ENCODE assay signal across 8 mouse cellular contexts in the genomic region with DNA sequence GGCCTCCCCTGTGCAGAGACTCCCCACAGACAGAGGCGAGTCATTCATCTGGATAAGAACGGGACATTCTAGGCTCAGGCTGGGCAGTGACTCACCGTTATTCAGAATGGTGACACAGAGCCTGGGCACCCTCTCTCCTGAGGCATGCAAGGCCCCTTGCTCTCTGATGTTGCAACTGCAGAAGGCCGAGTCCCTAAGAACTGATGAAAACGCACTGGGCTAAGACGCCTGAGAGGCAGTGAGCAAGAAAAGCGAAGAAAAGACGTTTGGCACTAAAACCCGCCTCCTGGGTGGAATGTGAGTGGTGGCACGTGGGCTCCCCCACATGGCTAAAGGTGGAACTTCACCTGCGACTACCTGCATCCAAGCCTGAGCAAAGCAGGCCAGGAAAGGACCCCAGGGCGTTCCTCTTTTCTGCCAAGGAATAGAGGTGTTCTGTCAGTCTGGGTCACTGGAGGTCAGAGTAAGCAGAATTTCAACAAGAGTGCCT. TPM values are rescaled to one million over a fixed set of nuclear protein-coding genes. Genes with fewer than 3 reads are reported as not detected.
DNase-seq lines count a peak whose midpoint lies in the region; ATAC-seq and TF ChIP-seq lines count a peak whose summit lies in the region.

No protein-coding gene starts in this region.

- DNase-seq in c-Kit-positive CD71-positive TER-119-negative erythroid progenitor cells, embryonic 14.5 days (ENCODE audit: low read depth), result peak; percentile 64
- DNase-seq in heart, postnatal 10 days, result peak; percentile 86 to 92
- peak; percentile 91 for DNase-seq in kidney, postnatal 4 days
- DNase-seq in testis, postnatal 14 days (ENCODE audit: low spot score), result peak; percentile 62

- peak overlapping the region; percentile 54 for H3K4me2 ChIP-seq in forebrain, embryonic 12.5 days
- H3K4me2 ChIP-seq in liver, embryonic 16.5 days (ENCODE audit: low read depth, low read length), result peak overlapping the region; percentile 35
- H3K4me2 ChIP-seq in neural tube, embryonic 13.5 days, result peak overlapping the region; percentile 48

- H3K4me1 ChIP-seq in ES-Bruce4 (ENCODE audit: control insufficient read depth, insufficient read depth, low read length), result no peaks in the 10 kb centered on the region
- H3K4me1 ChIP-seq in forebrain, embryonic 12.5 days, result peaks cover 18% of the 10 kb centered on the region
- peaks cover 9% of the 10 kb centered on the region for H3K4me1 ChIP-seq in liver, embryonic 16.5 days (ENCODE audit: control insufficient read depth, low read depth, low read length)
- H3K4me1 ChIP-seq in neural tube, embryonic 13.5 days (replicated peaks), result peaks cover 27% of the 10 kb centered on the region

- no peak overlapping the region for H3K4me3 ChIP-seq in ES-Bruce4 (ENCODE audit: low read depth, low read length)
- peak overlapping the region; percentile 25 for H3K4me3 ChIP-seq in forebrain, embryonic 12.5 days (replicated peaks)
- no peak overlapping the region for H3K4me3 ChIP-seq in liver, embryonic 16.5 days (ENCODE audit: low read depth, low read length)
- H3K4me3 ChIP-seq in neural tube, embryonic 13.5 days, result 0 out of 2 replicates have a peak overlapping the region, but pooled peaks have one; percentile 8

- intact Hi-C loops in heart, postnatal 10 days (cut with DNase I), result loop anchor here (1.0 to 5.0 kb wide), 2 partner anchors 174 to 228 kb away; no protein-coding TSS in a partner anchor

- peak; percentile 73 for ATAC-seq in forebrain, embryonic 12.5 days (ENCODE audit: low FRiP score)
- ATAC-seq in liver, embryonic 16.5 days (ENCODE audit: low read depth), result peak; percentile 17; the same call in 1 of the 2 replicates
- ATAC-seq in neural tube, embryonic 13.5 days (ENCODE audit: low read depth), result peak; percentile 64

- no peak overlapping the region for H3K27ac ChIP-seq in ES-Bruce4 (ENCODE audit: insufficient read depth, low read length)
- 0 out of 2 replicates have a peak overlapping the region, but pooled peaks have one; percentile 19 for H3K27ac ChIP-seq in forebrain, embryonic 12.5 days
- H3K27ac ChIP-seq in liver, embryonic 16.5 days (ENCODE audit: low read length), result no peak overlapping the region
- no peak overlapping the region; the same call in 1 of the 2 replicates for H3K27ac ChIP-seq in neural tube, embryonic 13.5 days (replicated peaks)

- H3K9me3 ChIP-seq in ES-Bruce4 (replicated peaks; ENCODE audit: control insufficient read depth, insufficient read depth, low read length, poor library complexity, severe bottlenecking), result no peaks in the 10 kb centered on the region
- H3K9me3 ChIP-seq in forebrain, embryonic 12.5 days, result no peaks in the 10 kb centered on the region
- no peaks in the 10 kb centered on the region for H3K9me3 ChIP-seq in liver, embryonic 16.5 days (replicated peaks; ENCODE audit: control insufficient read depth, low read length)
- no peaks in the 10 kb centered on the region for H3K9me3 ChIP-seq in neural tube, embryonic 13.5 days

- WGBS in forebrain, embryonic 12.5 days, result 2% methylated on average over 12 of the region's 12 CpGs
- WGBS in liver, embryonic 16.5 days (ENCODE audit: insufficient replicate concordance), result 9% methylated on average over 12 of the region's 12 CpGs
- 3% methylated on average over 12 of the region's 12 CpGs for WGBS in neural tube, embryonic 13.5 days

- TF ChIP-seq CTCF in ES-Bruce4 (IDR thresholded peaks at IDR 0.05; ENCODE audit: low read depth, low read length), result peak; percentile 85

- no peaks in the 10 kb centered on the region for H3K36me3 ChIP-seq in ES-Bruce4 (ENCODE audit: control insufficient read depth, insufficient read depth, low read length, poor library complexity, severe bottlenecking)
- no peaks in the 10 kb centered on the region for H3K36me3 ChIP-seq in forebrain, embryonic 12.5 days (replicated peaks)
- no peaks in the 10 kb centered on the region for H3K36me3 ChIP-seq in liver, embryonic 16.5 days (ENCODE audit: control insufficient read depth, insufficient read depth)
- no peaks in the 10 kb centered on the region for H3K36me3 ChIP-seq in neural tube, embryonic 13.5 days

- TF ChIP-seq EP300 in ES-Bruce4 (IDR thresholded peaks at IDR 0.05; ENCODE audit: insufficient read depth, low read depth, low read length), result no peak

- no peak overlapping the region for H3K9ac ChIP-seq in ES-Bruce4 (ENCODE audit: low read depth, poor library complexity, severe bottlenecking)
- H3K9ac ChIP-seq in forebrain, embryonic 12.5 days, result 0 out of 2 replicates have a peak overlapping the region, but pooled peaks have one; percentile 42
- H3K9ac ChIP-seq in liver, embryonic 16.5 days (ENCODE audit: low read depth, low read length), result no peak overlapping the region
- H3K9ac ChIP-seq in neural tube, embryonic 13.5 days, result peak overlapping the region; percentile 38; the same call in 1 of the 2 replicates

- TF ChIP-seq POLR2A in ES-Bruce4 (IDR thresholded peaks at IDR 0.05; ENCODE audit: insufficient read depth, low read length), result no peak

- H3K27me3 ChIP-seq in ES-Bruce4 (ENCODE audit: control insufficient read depth, insufficient read depth, low read length, poor library complexity, severe bottlenecking), result no peaks in the 10 kb centered on the region
- H3K27me3 ChIP-seq in forebrain, embryonic 12.5 days, result peaks cover 13% of the 10 kb centered on the region; the same call in 1 of the 2 replicates
- H3K27me3 ChIP-seq in liver, embryonic 16.5 days (ENCODE audit: control insufficient read depth, insufficient read depth, low read depth, low read length), result no peaks in the 10 kb centered on the region
- no peaks in the 10 kb centered on the region for H3K27me3 ChIP-seq in neural tube, embryonic 13.5 days

RNA-seq across cellular contexts. Expression of gene Spsb1, which starts 25.0 kb away (rescaled TPM):
- 28.1 and 28.7 TPM in 2 replicates for polyA plus RNA-seq in ES-Bruce4 (2011; ENCODE audit: insufficient read depth, insufficient read length, low read depth, missing spikeins)
- 8.1 and 9.0 TPM in 2 replicates for polyA plus RNA-seq in forebrain, embryonic 12.5 days (2016; fragmentation: Nextera tagmentation; extraction: Ambion mirVana)
- total RNA-seq in heart, postnatal 10 days (2021), result 10 to 100 TPM; 34.3 to 56.2 TPM
- polyA plus RNA-seq in liver, embryonic 16.5 days (2015; fragmentation: Nextera tagmentation; extraction: Ambion mirVana), result 0.82 and 0.89 TPM in 2 replicates
- 9.0 and 9.5 TPM in 2 replicates for polyA plus RNA-seq in neural tube, embryonic 13.5 days (2015; fragmentation: Nextera tagmentation; extraction: Ambion mirVana)

RNA-seq across cellular contexts. Expression of gene H6pd, which starts 29.0 kb away (rescaled TPM):
- 13.7 and 15.0 TPM in 2 replicates for polyA plus RNA-seq in ES-Bruce4 (2011; ENCODE audit: insufficient read depth, insufficient read length, low read depth, missing spikeins)
- polyA plus RNA-seq in forebrain, embryonic 12.5 days (2016; fragmentation: Nextera tagmentation; extraction: Ambion mirVana), result 2.8 and 3.0 TPM in 2 replicates
- total RNA-seq in heart, postnatal 10 days (2021), result 10 to 100 TPM; 41.9 to 45.6 TPM
- 24.2 and 33.7 TPM in 2 replicates for polyA plus RNA-seq in liver, embryonic 16.5 days (2015; fragmentation: Nextera tagmentation; extraction: Ambion mirVana)
- 3.5 and 4.5 TPM in 2 replicates for polyA plus RNA-seq in neural tube, embryonic 13.5 days (2015; fragmentation: Nextera tagmentation; extraction: Ambion mirVana)

Comparison
In these comparisons a context has a peak if more than half of its experiments do, and no peak if none do; other contexts are left out.
1. H3K4me3 ChIP-seq: peak in forebrain, embryonic 12.5 days (single experiment) and neural tube, embryonic 13.5 days (single experiment); none in ES-Bruce4 (single experiment) and liver, embryonic 16.5 days (single experiment).
2. H3K9ac ChIP-seq: peak in forebrain, embryonic 12.5 days (single experiment) and neural tube, embryonic 13.5 days (single experiment); none in ES-Bruce4 (single experiment) and liver, embryonic 16.5 days (single experiment).
3. ATAC-seq: peak in every context shown above with its lines; median percentile 73 in forebrain, embryonic 12.5 days; 64 in neural tube, embryonic 13.5 days; 17 in liver, embryonic 16.5 days.
4. Peak in every context shown above with its lines, with median percentiles within 50 percentile points of each other: DNase-seq and H3K4me2 ChIP-seq.